Mouse (Mus musculus) bone marrow, adult 2 months (tissue): ENCODE data around the gene Tbk1.

ENCODE experiments used
- CTCF ChIP-seq: fragments of 200-500 bp; IDR thresholded peaks from 2 replicates; pipeline ENCODE4 v1.5.1; 2011; ENCODE audit warnings: low read length, control low read depth; ENCODE audit not compliant: control insufficient read depth, insufficient read depth
- POLR2A ChIP-seq: fragments of 200-500 bp; IDR thresholded peaks from 2 replicates; pipeline ENCODE4 v1.6.1; 2011; ENCODE audit warnings: low read depth, mild to moderate bottlenecking, control low read depth, low read length, borderline replicate concordance; ENCODE audit not compliant: control insufficient read depth

DNA sequence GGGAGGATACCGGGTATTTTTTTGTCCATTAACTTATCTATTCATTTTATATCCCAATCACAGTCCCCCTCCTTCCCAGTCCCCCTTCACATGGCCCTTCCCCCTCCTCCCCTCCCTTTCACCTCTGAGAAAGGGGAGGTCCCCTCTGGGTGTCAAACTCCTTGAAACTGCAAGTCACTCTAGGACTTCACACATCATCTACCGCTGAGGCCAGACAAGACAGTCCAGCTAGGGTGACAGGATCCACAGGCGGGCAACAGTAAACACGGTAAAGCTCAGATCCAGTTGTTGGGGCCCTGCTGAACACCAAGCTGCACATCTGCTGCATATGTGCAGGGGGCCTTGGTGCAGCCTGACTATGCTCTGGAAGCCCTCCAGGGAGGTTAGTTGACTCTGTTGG is 51.6 kb downstream of the Tbk1 start:
- TF ChIP-seq CTCF (no peak), POLR2A (no peak)
